Mouse (Mus musculus) heart, embryonic 15.5 days (tissue): ENCODE measurements around the gene Fkbp10. TPM values are rescaled to one million over a fixed set of nuclear protein-coding genes. Genes with fewer than 3 reads are reported as not detected.
A peak's percentile ranks its signal among the peaks of the same experiment; 100 is the strongest.

Experiments
- ATAC-seq: fragments of 200-750 bp; cut with Nextera tagmentation; replicated peaks from 2 replicates; pipeline ENCODE4 v1.8.0; 2017; ENCODE audit warnings: low read depth, moderate TSS enrichment; ENCODE audit not compliant: insufficient number of reproducible peaks, insufficient read depth, low FRiP score
- H3K27ac ChIP-seq: fragments of 300-500 bp; sonication (generic); 2 replicates; pipeline ENCODE4 v1.5.1; 2015; ENCODE audit warnings: mild to moderate bottlenecking, inconsistent platforms
- H3K27me3 ChIP-seq: fragments of 300-500 bp; sonication (generic); 2 replicates; pipeline ENCODE4 v1.6.1; 2015; ENCODE audit warnings: inconsistent platforms
- H3K36me3 ChIP-seq: fragments of 300-500 bp; sonication (generic); 2 replicates; pipeline ENCODE4 v1.6.1; 2015; ENCODE audit warnings: mild to moderate bottlenecking, inconsistent platforms
- H3K4me1 ChIP-seq: fragments of 300-500 bp; sonication (generic); replicated peaks from 2 replicates; pipeline ENCODE4 v1.6.1; 2015; ENCODE audit warnings: inconsistent platforms
- H3K4me2 ChIP-seq: fragments of 300-500 bp; sonication (generic); 2 replicates; pipeline ENCODE4 v1.6.1; 2015; ENCODE audit warnings: inconsistent platforms, mild to moderate bottlenecking, moderate library complexity
- H3K4me3 ChIP-seq: fragments of 300-500 bp; sonication (generic); 2 replicates; pipeline ENCODE4 v1.5.1; 2015; ENCODE audit warnings: mild to moderate bottlenecking, inconsistent platforms
- H3K9ac ChIP-seq: fragments of 300-500 bp; sonication (generic); 2 replicates; pipeline ENCODE4 v1.6.1; 2015; ENCODE audit warnings: mild to moderate bottlenecking, inconsistent platforms
- H3K9me3 ChIP-seq: fragments of 300-500 bp; sonication (generic); replicated peaks from 2 replicates; pipeline ENCODE4 v1.6.1; 2016; ENCODE audit warnings: inconsistent platforms
- WGBS: fragments of 180-500 bp; shearing (Covaris S2); methylation state at CpG from one replicate; pipeline ENCODE4 v1.1.7; 2015; ENCODE audit warnings: mixed read lengths; 5-methylcytosine and 5-hydroxymethylcytosine counted together
- polyA plus RNA-seq: library from polyadenylated mRNA; unstranded; fragments of >200 nt; fragmentation: Nextera tagmentation; extraction: Ambion mirVana; gene quantifications from 2 replicates; pipeline ENCODE4 v1.2.1, GENCODE M21; 2015

Gene Fkbp10
- 86.3 and 119 TPM in 2 replicates for polyA plus RNA-seq

DNA sequence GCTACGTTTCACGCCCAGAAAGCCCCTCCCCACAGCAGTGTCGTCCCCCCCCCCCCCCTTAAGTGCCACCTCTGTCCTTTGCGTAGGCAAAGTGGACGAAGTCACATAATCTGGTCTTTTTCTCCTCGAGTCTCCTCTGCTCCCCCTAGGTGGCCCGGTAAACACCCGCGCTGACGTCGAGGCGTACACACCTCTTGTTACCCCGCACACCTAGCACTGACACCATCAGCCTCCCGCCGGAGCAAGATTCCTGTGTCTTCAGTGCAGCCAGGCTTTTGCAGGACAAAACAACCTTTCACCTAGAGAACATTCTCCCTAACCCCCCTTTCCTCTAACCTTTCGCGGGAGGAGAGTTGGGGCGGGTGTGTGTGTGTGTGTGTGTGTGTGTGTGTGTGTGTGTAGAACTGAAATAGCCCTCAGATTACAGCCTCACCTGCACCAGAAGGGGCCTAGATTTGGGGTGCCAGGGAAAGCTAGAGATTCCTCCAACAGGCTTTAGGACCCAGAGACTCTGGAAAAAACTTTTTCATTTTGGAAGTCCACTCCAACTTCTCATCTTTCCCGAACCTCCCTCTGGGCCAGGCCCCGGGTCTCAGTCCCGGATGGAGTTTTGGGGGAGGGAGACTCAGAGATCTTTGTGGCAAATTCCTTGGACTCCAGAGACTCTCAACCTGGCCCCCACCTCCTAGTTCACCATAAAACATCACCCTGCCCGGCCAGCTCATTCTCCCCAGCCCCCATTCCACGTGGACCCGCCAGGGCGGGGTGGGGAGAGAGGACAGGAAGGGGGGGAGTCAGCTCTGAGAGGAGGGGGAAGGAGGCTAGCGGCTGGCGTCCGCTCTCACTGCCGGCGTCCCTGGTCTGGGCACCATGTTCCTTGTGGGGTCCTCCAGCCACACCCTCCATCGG is at the start of gene Fkbp10:
Fkbp10 (plus strand) TSS at position 784 of the 909 bp plus-strand sequence.
- peak within 1 kb of the TSS; percentile 85 for H3K4me2 ChIP-seq
- no peaks in the 10 kb centered on the region for H3K9me3 ChIP-seq
- H3K27me3 ChIP-seq = no peaks in the 10 kb centered on the region
- H3K4me3 ChIP-seq = peak within 1 kb of the TSS; percentile 63
- H3K36me3 ChIP-seq = peaks cover 4% of the 10 kb centered on the region
- peak within 1 kb of the TSS; percentile 76 for H3K9ac ChIP-seq
- peak within 1 kb of the TSS; percentile 91 for H3K27ac ChIP-seq
- peak; percentile 47 for ATAC-seq
- H3K4me1 ChIP-seq = peaks cover 51% of the 10 kb centered on the region
- WGBS = 1% methylated on average over 31 of the region's 31 CpGs

GRCm38 (mm10) chr11:100369145-100369544 is 46.4 kb upstream of the Fkbp10 start:
- ATAC-seq = no peak
- Histone ChIP-seq H3K4me1 (peaks cover 10% of the 10 kb centered on the region; the same call in 1 of the 2 replicates), H3K9ac (no peak overlapping the region), H3K27me3 (0 out of 2 replicates have a peak, but pooled peaks cover under 1% of the 10 kb centered on the region), H3K36me3 (peaks cover 43% of the 10 kb centered on the region), H3K9me3 (no peaks in the 10 kb centered on the region), H3K27ac (no peak overlapping the region), H3K4me2 (no peak overlapping the region), H3K4me3 (no peak overlapping the region)
- WGBS = 56% methylated on average over 7 of the region's 7 CpGs

DNA sequence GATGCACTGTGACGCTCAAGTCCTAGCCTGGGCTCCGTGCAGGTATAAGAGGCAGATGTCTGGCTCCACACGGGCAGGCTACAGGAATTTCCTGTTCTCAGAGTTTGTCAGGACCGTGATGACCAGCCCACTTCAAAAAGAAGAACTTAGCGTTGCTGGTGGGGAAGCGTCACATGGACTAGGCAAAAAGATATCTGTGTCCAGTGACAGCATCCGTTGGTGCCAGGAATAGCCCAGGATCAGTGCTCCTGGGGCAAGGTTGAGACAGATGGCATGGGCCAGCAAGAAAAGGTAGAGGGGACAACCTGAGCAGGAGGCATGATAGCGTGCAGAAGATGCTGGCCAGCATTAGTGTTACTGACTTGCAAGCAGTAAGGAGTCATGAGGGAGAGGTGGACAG is 45.7 kb upstream of the Fkbp10 start:
- no peak overlapping the region for H3K27ac ChIP-seq
- no peak overlapping the region for H3K4me3 ChIP-seq
- no peaks in the 10 kb centered on the region for H3K27me3 ChIP-seq
- H3K9ac ChIP-seq = no peak overlapping the region
- no peaks in the 10 kb centered on the region for H3K9me3 ChIP-seq
- H3K36me3 ChIP-seq = peaks cover 47% of the 10 kb centered on the region
- H3K4me2 ChIP-seq = no peak overlapping the region
- peaks cover 10% of the 10 kb centered on the region; the same call in 1 of the 2 replicates for H3K4me1 ChIP-seq
- WGBS = 54% methylated on average over 8 of the region's 8 CpGs
- ATAC-seq = no peak

GRCm38 (mm10) chr11:100371981-100372558 is 43.4 kb upstream of the Fkbp10 start:
- Histone ChIP-seq H3K4me1 (peaks cover 10% of the 10 kb centered on the region; the same call in 1 of the 2 replicates), H3K9me3 (no peaks in the 10 kb centered on the region), H3K27ac (no peak overlapping the region), H3K4me2 (no peak overlapping the region), H3K36me3 (peaks cover 68% of the 10 kb centered on the region), H3K9ac (no peak overlapping the region), H3K4me3 (no peak overlapping the region), H3K27me3 (no peaks in the 10 kb centered on the region)
- 90% methylated on average over 7 of the region's 8 CpGs for WGBS
- no peak for ATAC-seq

DNA sequence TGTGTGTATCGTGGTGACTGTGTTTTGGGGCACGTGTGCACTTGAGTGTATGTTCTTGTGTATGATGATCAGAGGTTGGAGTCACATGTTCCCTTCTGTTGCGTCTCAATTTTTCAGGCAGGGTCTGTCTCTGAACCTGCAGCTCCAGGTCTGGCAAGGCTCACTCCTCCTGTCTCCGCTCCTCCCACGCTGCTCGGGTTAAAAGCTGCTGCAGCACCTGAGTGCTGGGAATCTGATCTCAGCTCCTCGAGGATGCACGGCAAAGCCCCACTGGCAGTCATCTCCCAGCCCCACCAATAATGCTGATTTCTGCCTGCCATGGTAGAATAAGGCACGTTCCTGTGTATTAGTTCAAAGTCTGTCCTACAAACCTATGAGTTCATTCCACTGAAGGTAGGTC is 40.4 kb upstream of the Fkbp10 start:
- no peak overlapping the region for H3K27ac ChIP-seq
- no peak overlapping the region for H3K4me3 ChIP-seq
- peaks cover 93% of the 10 kb centered on the region for H3K36me3 ChIP-seq
- WGBS = 86% methylated on average over 9 of the region's 9 CpGs
- H3K4me1 ChIP-seq = peaks cover 2% of the 10 kb centered on the region; the same call in 1 of the 2 replicates
- no peak overlapping the region for H3K4me2 ChIP-seq
- no peaks in the 10 kb centered on the region for H3K9me3 ChIP-seq
- no peak overlapping the region for H3K9ac ChIP-seq
- H3K27me3 ChIP-seq = no peaks in the 10 kb centered on the region
- no peak for ATAC-seq

GRCm38 (mm10) chr11:100376005-100376404 is 39.5 kb upstream of the Fkbp10 start:
- no peak overlapping the region; the same call in 1 of the 2 replicates for H3K27ac ChIP-seq
- H3K27me3 ChIP-seq = no peaks in the 10 kb centered on the region
- H3K4me2 ChIP-seq = no peak overlapping the region
- H3K9me3 ChIP-seq = no peaks in the 10 kb centered on the region
- WGBS = 64% methylated on average over 4 of the region's 4 CpGs
- no peaks in the 10 kb centered on the region for H3K4me1 ChIP-seq
- no peak overlapping the region for H3K9ac ChIP-seq
- no peak for ATAC-seq
- H3K4me3 ChIP-seq = no peak overlapping the region
- H3K36me3 ChIP-seq = peaks cover 93% of the 10 kb centered on the region

DNA sequence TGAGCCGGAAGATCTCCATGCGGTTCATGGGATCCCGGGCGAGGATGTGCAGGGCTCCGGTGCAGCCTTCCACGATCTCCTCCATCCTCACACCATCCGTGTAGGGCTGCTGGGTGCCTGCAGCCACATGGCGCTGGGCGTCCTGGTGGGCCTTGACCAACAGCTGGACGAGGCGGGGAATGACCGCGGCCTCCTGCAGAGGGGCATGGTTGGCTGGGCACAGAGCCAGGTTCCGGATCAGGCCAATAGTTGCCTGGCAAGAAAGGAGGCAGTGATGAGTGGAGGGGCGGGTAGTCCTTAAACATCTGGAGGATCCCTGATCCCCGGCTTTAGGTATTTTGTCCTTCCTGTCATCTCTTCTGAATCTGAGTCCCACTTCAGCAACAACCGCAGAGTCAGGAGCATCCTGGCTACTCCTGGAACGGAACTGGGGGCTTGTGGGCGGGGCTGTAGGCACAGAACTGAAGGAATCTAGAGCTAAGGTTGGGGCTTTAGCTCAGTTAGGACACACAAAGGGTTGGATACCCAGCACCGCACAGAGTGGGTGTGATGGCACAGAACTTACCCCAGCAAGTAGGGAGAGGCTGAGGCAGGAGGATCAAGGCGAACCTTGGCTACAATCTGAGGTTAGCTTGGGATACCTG is 38.6 kb upstream of the Fkbp10 start:
- ATAC-seq = no peak
- Histone ChIP-seq H3K4me3 (no peak overlapping the region), H3K9me3 (no peaks in the 10 kb centered on the region), H3K36me3 (peaks cover 93% of the 10 kb centered on the region), H3K27me3 (no peaks in the 10 kb centered on the region), H3K4me2 (no peak overlapping the region), H3K4me1 (no peaks in the 10 kb centered on the region), H3K9ac (no peak overlapping the region), H3K27ac (no peak overlapping the region; the same call in 1 of the 2 replicates)
- 90% methylated on average over 21 of the region's 21 CpGs for WGBS

- no peak overlapping the region for H3K27ac ChIP-seq
- no peaks in the 10 kb centered on the region for H3K9me3 ChIP-seq
- no peak overlapping the region for H3K9ac ChIP-seq
- no peaks in the 10 kb centered on the region for H3K4me1 ChIP-seq
- H3K4me3 ChIP-seq = no peak overlapping the region
- no peak for ATAC-seq
- H3K4me2 ChIP-seq = no peak overlapping the region
- H3K36me3 ChIP-seq = peaks cover 92% of the 10 kb centered on the region
- H3K27me3 ChIP-seq = no peaks in the 10 kb centered on the region
- WGBS = 91% methylated on average over 14 of the region's 14 CpGs
Measured at GRCm38 (mm10) chr11:100377989-100378388, 37.5 kb upstream of the Fkbp10 start.

- Histone ChIP-seq H3K4me2 (no peak overlapping the region), H3K27ac (no peak overlapping the region), H3K4me3 (no peak overlapping the region), H3K27me3 (no peaks in the 10 kb centered on the region), H3K9ac (no peak overlapping the region), H3K9me3 (no peaks in the 10 kb centered on the region), H3K4me1 (no peaks in the 10 kb centered on the region), H3K36me3 (peaks cover 92% of the 10 kb centered on the region)
- no peak for ATAC-seq
- 87% methylated on average over 5 of the region's 5 CpGs for WGBS
Measured at GRCm38 (mm10) chr11:100378446-100378845, 37.1 kb upstream of the Fkbp10 start.

DNA sequence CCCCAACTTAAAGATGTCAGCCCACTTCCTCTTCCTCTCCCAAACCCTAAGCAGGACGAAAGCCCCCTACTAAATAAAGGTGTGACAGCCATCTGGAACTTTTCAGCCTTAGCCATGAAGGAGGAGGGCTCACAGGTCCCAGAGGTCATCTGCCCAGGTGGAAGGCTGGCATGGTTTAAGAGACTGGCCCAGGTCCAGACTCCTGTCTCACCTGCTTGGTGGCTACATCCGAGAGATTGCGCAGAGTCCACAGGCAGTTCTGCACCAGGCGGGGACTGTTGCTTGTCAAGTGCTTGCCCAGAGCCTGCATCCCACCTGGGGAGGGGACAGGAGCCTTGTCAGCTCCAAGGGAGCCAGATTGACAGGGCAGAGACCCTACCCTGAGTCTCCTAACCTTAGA is 36.2 kb upstream of the Fkbp10 start:
- H3K36me3 ChIP-seq = peaks cover 92% of the 10 kb centered on the region
- H3K9me3 ChIP-seq = no peaks in the 10 kb centered on the region
- H3K27ac ChIP-seq = no peak overlapping the region
- H3K9ac ChIP-seq = no peak overlapping the region
- H3K4me1 ChIP-seq = no peaks in the 10 kb centered on the region
- WGBS = 80% methylated on average over 4 of the region's 4 CpGs
- no peaks in the 10 kb centered on the region for H3K27me3 ChIP-seq
- no peak overlapping the region for H3K4me3 ChIP-seq
- no peak overlapping the region for H3K4me2 ChIP-seq
- ATAC-seq = no peak

DNA sequence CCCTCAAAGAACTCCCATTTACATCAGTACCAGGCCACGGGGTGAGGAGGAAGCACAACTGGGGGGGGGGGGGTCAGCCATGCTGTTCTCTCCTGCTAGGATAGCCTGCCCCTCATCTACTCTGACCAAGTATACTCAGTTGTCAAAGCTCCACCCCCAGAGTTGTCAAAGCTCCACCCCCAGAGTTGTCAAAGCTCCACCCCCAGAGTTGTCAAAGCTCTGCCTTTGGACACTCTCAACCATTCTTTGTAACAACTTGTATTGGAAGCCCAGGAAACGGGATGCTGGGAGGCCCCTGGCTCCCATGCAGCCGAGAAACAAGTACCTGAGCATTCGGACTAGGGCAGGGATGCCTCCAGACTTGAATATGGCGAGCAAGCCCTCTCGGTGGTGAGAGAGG is 32.8 kb upstream of the Fkbp10 start:
- H3K9me3 ChIP-seq = no peaks in the 10 kb centered on the region
- no peak overlapping the region for H3K4me3 ChIP-seq
- no peak overlapping the region for H3K4me2 ChIP-seq
- H3K27me3 ChIP-seq = no peaks in the 10 kb centered on the region
- H3K36me3 ChIP-seq = peaks cover 82% of the 10 kb centered on the region
- H3K4me1 ChIP-seq = peaks cover 17% of the 10 kb centered on the region
- H3K9ac ChIP-seq = no peak overlapping the region
- H3K27ac ChIP-seq = no peak overlapping the region
- 83% methylated on average over 6 of the region's 6 CpGs for WGBS
- ATAC-seq = no peak
